14 mouse cellular contexts compared by ENCODE assay signal in the genomic region with DNA sequence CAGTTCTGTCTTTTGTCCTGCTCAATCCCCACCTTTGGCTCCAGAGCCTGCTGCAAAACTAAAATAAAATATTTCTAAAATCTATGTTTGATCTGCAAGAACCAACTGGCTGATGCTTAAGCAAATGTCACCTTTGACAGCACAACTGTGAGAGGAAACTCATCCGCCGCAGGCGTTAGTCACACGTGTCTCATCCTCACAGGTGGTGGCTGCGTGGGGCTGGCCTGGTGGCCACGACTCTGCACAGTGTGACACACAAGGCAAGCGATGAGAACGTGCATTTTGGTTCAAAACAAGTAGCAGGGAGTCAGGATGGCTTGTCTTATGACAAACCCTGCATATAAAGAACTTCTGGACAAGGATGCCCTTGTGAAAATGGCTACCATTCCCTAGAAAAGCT.
DNase-seq lines count a peak whose midpoint lies in the region; ATAC-seq and TF ChIP-seq lines count a peak whose summit lies in the region.
"Had no signal": no experiment of that assay in that cellular context is flagged by ENCODE, and none has a peak within 500 bp of the region (broad histone marks: within the 10 kb centered on the region; RNA-seq: fewer than 3 reads in every experiment).

No protein-coding gene starts in this region.

- TF ChIP-seq CTCF in lung, adult 2 months (IDR thresholded peaks at IDR 0.05; ENCODE audit: insufficient read depth, low read length): no peak
- no peak for TF ChIP-seq CTCF in gastrocnemius, adult 2 months (IDR thresholded peaks at IDR 0.05)

- no peak for TF ChIP-seq POLR2A in lung, adult 2 months (IDR thresholded peaks at IDR 0.05; ENCODE audit: borderline replicate concordance, extremely low read depth, low read depth, low read length)

- peaks cover 62% of the 10 kb centered on the region for H3K4me1 ChIP-seq in lung, embryonic 15.5 days
- peaks cover 16% of the 10 kb centered on the region for H3K4me1 ChIP-seq in lung, adult 2 months (ENCODE audit: control insufficient read depth, insufficient read depth, low read length)
- H3K4me1 ChIP-seq: liver, embryonic 15.5 days had no signal

- ATAC-seq in lung, embryonic 15.5 days (ENCODE audit: borderline replicate concordance, extremely low read depth, low FRiP score, low TSS enrichment): no peak
- ATAC-seq: forebrain, embryonic 16.5 days; hindbrain, postnatal 0 days; Patski had no signal

- DNase-seq in lung, adult 2 months: no peak
- peak; percentile 58 for DNase-seq in T-cell, adult 2 months (ENCODE audit: low spot score)
- DNase-seq in naive thymus-derived CD4-positive, alpha-beta T cell, adult 2 months (ENCODE audit: low read depth): peak; percentile 70
- DNase-seq in thymus, postnatal 10 days (ENCODE audit: low spot score in 2 of 2): peak; percentile 83 to 90
- no peak for DNase-seq in frontal cortex, postnatal 36 days (ENCODE audit: low spot score in 2 of 2)
- no peak for DNase-seq in gastrocnemius, adult 2 months
- DNase-seq in cerebellum, adult 18-20 months: no peak
- DNase-seq: cerebellum, adult 9-10 months had no signal

- intact Hi-C loops in gastrocnemius, adult 2 months (cut with DNase I): no loop called here

- no peak overlapping the region for H3K9ac ChIP-seq in lung, embryonic 15.5 days
- H3K9ac ChIP-seq: liver, embryonic 15.5 days had no signal

- 51% methylated on average over 8 of the region's 8 CpGs for WGBS in lung, embryonic 15.5 days
- WGBS in lung, adult 2 months: 75% methylated on average over 8 of the region's 8 CpGs

- no peaks in the 10 kb centered on the region for H3K9me3 ChIP-seq in lung, embryonic 15.5 days
- H3K9me3 ChIP-seq: liver, embryonic 15.5 days had no signal

- no peak overlapping the region for H3K4me2 ChIP-seq in lung, embryonic 15.5 days
- H3K4me2 ChIP-seq: liver, embryonic 15.5 days had no signal

- no peaks in the 10 kb centered on the region for H3K27me3 ChIP-seq in lung, embryonic 15.5 days
- H3K27me3 ChIP-seq: liver, embryonic 15.5 days; Patski had no signal

- H3K4me3 ChIP-seq in lung, embryonic 15.5 days: no peak overlapping the region
- no peak overlapping the region for H3K4me3 ChIP-seq in lung, adult 2 months (replicated peaks; ENCODE audit: extremely low read depth, low read depth, low read length)
- no peak overlapping the region for H3K4me3 ChIP-seq in gastrocnemius, adult 2 months
- H3K4me3 ChIP-seq: liver, embryonic 15.5 days had no signal

- peak overlapping the region; percentile 63 for H3K27ac ChIP-seq in lung, embryonic 15.5 days
- no peak overlapping the region for H3K27ac ChIP-seq in gastrocnemius, adult 2 months
- H3K27ac ChIP-seq: hindbrain, postnatal 0 days; kidney, postnatal 0 days; liver, embryonic 15.5 days had no signal

- H3K36me3 ChIP-seq in lung, embryonic 15.5 days: no peaks in the 10 kb centered on the region
- H3K36me3 ChIP-seq: liver, embryonic 15.5 days had no signal

Comparison
In these comparisons a context has a peak if more than half of its experiments do, and no peak if none do; other contexts are left out.
1. DNase-seq: peak in T-cell, adult 2 months (single experiment), naive thymus-derived CD4-positive, alpha-beta T cell, adult 2 months (single experiment) and thymus, postnatal 10 days (2 of 2); none in lung, adult 2 months (single experiment), frontal cortex, postnatal 36 days (0 of 2), gastrocnemius, adult 2 months (single experiment) and cerebellum, adult 18-20 months (0 of 2).